Mouse (Mus musculus) lung, postnatal 10 days (tissue): ENCODE measurements around the gene Hes3.

Experiments used
- DNase-seq: peaks from one replicate; pipeline ENCODE4 v3.0.0; 2021

The Hes3 gene

DNA sequence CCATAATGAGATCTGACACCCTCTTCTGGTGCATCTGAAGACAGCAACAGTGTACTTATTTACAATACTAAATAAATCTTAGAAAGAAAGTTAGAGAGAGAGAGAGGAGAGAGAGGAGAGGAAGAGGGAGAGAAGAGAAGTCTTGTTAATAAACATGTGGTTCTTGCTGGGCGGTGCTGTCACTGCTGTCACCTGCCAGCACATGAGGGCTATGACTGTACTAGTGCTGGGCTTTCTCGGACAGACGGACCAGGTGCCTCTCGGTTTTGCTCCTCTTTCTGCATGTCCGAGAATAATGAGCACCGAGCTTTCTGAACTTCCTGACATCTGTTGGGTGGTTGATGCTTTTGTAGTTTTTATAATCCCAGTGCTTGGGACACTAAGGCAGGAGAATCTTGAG is 40.8 kb downstream of the Hes3 start:
- DNase-seq, result no peak

DNA sequence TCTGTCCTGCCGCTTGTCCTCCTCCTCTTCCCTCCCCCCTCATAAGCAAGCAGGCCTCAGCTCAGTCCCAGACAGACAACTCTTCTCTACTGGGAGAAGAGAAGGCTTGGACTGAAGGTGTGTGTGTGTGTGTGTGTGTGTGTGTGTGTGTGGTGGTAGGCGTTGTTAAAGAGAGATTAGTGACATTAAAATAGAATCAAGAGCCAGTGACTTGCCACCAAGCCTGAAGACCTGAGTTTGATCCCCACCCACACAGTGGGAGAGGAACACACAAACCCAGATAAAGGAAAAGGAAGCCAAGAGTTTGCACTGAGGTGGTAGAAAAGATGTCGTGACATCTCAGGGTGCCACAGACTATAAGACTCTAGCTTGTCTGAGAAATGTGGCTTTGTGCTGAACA is 44.3 kb downstream of the Hes3 start:
- no peak for DNase-seq

DNA sequence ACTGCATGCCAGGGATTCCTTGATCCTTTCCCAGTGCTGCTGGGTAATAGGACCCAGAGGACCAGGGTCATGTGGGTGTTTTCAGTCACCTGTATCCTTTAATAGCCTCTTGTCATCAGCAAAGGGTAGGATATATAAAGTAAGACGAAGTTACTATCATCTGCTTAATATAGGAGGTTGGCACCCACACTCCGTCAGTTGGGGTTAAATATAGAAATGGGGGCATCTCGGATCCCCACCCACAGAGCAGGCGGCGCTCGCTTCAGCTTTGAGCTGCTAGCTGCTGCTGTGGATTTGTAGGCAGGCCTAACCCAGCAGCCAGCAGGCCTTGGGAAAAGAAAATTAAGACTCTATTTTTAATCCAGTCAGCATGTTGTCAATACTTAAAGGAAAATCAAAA is 45.5 kb downstream of the Hes3 start:
- DNase-seq, result no peak

DNA sequence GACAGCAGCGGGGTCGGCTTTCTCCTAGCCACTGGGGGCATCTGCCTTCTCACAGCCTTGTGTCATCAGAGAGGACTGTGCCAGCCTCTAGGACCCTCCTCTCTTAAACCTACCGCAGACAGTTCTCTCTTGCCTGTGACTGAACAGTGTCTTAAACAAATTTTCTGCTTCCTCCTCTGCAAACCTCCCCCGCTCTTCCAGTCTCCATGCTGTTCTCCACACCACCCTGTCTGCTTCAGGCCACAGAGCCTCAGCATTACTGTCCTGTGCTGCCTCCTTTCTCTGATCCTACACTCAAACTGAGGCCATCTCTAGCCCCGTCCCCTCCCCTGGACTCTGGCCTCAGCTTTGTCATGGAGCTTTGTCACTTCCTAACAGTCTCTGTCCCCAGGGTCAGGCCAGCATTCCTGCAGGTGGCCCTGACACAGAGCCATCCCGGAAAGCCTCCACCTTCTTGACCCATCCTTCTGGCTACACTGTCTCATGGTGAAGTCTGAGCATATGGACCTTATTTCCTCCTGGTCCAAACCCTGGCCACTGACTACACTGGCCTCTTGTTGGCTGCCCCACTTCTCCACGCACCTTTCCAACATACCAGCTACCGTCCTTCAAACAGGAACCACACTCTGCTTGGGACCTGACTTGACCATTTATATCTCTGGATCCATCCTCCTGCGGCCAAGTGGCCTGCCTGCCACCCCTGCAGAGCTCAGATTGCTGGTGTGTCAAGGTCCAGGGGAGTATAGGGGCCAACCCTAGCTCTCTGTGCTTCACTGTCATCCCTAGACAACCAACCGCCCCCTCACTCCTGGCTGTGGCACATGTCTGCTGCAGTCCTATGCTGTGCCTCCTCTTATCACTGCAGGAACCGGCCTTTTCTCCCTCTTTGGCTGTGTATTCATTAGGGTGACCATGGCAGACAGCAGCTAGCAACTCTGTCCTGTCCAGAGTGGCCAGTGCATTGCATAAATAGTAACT is 46.6 kb downstream of the Hes3 start:
- DNase-seq, result no peak

- DNase-seq, result no peak
Measured at GRCm38 (mm10) chr4:152243969-152244368, 47.5 kb downstream of the Hes3 start.

GRCm38 (mm10) chr4:152243241-152243891 is 48.1 kb downstream of the Hes3 start:
- DNase-seq, result no peak

- no peak for DNase-seq
Measured at GRCm38 (mm10) chr4:152239974-152240373, 51.5 kb downstream of the Hes3 start.
